Mouse (Mus musculus) hindbrain, embryonic 16.5 days (tissue): ENCODE measurements around the gene Kti12. TPM values are rescaled to one million over a fixed set of nuclear protein-coding genes. Genes with fewer than 3 reads are reported as not detected.

Experiments
- ATAC-seq: fragments of 200-750 bp; cut with Nextera tagmentation; 2 replicates; pipeline ENCODE4 v1.8.0; 2017; ENCODE audit warnings: moderate TSS enrichment, moderate library complexity
- H3K27ac ChIP-seq: fragments of 300-500 bp; sonication (generic); 2 replicates; pipeline ENCODE4 v1.5.1; 2014; ENCODE audit warnings: low read depth, mild to moderate bottlenecking, control low read depth, low read length, moderate library complexity
- H3K27me3 ChIP-seq: fragments of 300-500 bp; sonication (generic); replicated peaks from 2 replicates; pipeline ENCODE4 v1.6.1; 2014; ENCODE audit warnings: low read length; ENCODE audit not compliant: control insufficient read depth, insufficient read depth
- H3K36me3 ChIP-seq: fragments of 300-500 bp; sonication (generic); 2 replicates; pipeline ENCODE4 v1.6.1; 2014; ENCODE audit warnings: mild to moderate bottlenecking, low read length, moderate library complexity, mixed read lengths; ENCODE audit not compliant: control insufficient read depth, insufficient read depth
- H3K4me1 ChIP-seq: fragments of 300-500 bp; sonication (generic); 2 replicates; pipeline ENCODE4 v1.6.1; 2014; ENCODE audit warnings: low read depth, low read length; ENCODE audit not compliant: control insufficient read depth, insufficient read depth
- H3K4me2 ChIP-seq: fragments of 300-500 bp; sonication (generic); 2 replicates; pipeline ENCODE4 v1.6.1; 2014; ENCODE audit warnings: mild to moderate bottlenecking, low read length, control low read depth, moderate library complexity
- H3K4me3 ChIP-seq: fragments of 300-500 bp; sonication (generic); 2 replicates; pipeline ENCODE4 v1.5.1; 2014; ENCODE audit warnings: mild to moderate bottlenecking, low read length, control low read depth, moderate library complexity
- H3K9ac ChIP-seq: fragments of 300-500 bp; sonication (generic); 2 replicates; pipeline ENCODE4 v1.6.1; 2014; ENCODE audit warnings: low read depth, mild to moderate bottlenecking, control low read depth, low read length, moderate library complexity
- H3K9me3 ChIP-seq: fragments of 300-500 bp; sonication (generic); 2 replicates; pipeline ENCODE4 v1.6.1; 2014; ENCODE audit warnings: mild to moderate bottlenecking, low read length, moderate library complexity; ENCODE audit not compliant: control insufficient read depth
- WGBS: fragments of 180-500 bp; shearing (Covaris S2); extraction: QIAGEN DNeasy Blood & Tissue Kit; methylation state at CpG from one replicate; pipeline ENCODE4 v1.1.7; 2014; 5-methylcytosine and 5-hydroxymethylcytosine counted together
- polyA plus RNA-seq: library from polyadenylated mRNA; unstranded; fragments of >200 nt; fragmentation: Nextera tagmentation; extraction: Ambion mirVana; gene quantifications from 2 replicates; pipeline ENCODE4 v1.2.1, GENCODE M21; 2015

Gene Kti12
- polyA plus RNA-seq, 1 experiment from 2014 or later: 27.7 TPM

DNA sequence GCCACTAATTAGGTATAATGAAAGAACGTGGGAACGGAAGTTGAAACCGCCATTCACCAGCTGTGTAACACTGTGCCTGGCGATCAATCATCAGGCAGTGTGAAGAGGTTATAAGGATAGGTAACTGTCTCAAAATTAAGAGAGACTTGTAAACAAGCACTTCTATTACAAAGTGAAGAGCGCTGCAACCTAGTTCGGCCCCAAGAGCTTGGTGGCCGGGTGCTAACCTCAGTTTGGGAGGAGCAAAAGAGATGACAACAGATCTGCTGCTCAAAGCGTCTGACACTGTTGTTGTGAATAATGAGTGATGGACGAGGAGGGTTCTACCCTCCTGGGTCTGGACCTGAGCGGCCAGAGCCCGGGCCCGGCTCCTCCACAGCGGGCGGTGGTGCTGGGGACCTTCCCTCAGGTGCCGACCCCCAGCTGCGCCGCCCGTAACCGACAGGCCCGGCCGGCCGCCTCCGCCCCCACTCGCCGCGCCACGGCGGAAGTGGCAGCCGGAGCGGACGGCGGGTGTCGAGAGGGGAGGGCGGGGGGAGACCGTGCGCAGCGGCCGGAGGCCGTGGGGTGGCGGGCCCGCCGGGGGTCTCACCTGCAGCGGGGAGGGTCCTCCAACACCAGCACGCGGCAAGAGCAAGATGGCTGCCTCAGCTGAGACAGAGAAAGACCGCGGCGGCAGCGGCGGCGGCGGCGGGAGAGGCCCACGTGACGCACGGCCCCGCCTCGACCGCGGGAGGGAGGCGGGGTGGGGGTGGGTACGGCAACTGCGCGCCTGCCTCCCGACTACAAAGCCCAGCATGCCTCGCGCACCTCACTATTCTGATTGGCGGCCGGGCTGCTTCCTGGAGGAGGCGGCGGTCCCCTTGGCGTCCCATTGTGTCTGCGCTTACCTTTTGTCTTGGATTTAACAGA, 14.4 kb upstream of the Kti12 start, which contains the start of gene Btf3l4:
TSS of gene Btf3l4 (minus strand) at position 699 of the 912 bp plus-strand sequence.
- under 1% methylated on average over 64 of the region's 73 CpGs for WGBS
- H3K27ac ChIP-seq: peak within 1 kb of the TSS; percentile 99
- H3K36me3 ChIP-seq: no peaks in the 10 kb centered on the region; the same call in 1 of the 2 replicates
- peak; percentile 94 for ATAC-seq
- peak within 1 kb of the TSS; percentile 87 for H3K4me2 ChIP-seq
- peak within 1 kb of the TSS; percentile 99 for H3K9ac ChIP-seq
- H3K27me3 ChIP-seq: no peaks in the 10 kb centered on the region
- peak within 1 kb of the TSS; percentile 91 for H3K4me3 ChIP-seq
- no peaks in the 10 kb centered on the region for H3K9me3 ChIP-seq
- H3K4me1 ChIP-seq: peaks cover 25% of the 10 kb centered on the region

DNA sequence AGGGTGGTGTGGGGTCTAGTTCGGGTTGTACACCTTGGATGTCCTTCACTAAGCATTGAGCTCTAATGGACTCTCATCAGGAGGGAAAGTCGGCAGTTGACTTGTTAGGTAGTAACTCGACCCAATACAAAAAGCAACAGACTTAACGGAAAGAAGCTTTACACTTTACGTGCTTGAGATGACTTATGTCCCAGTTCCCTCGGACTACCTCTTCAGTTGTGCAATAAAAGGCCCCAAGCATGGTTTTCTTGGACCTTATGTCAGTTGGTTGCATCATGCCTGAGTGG, 13.8 kb upstream of the Kti12 start:
- WGBS: 1% methylated on average over 6 of the region's 6 CpGs
- Histone ChIP-seq H3K4me1 (peaks cover 25% of the 10 kb centered on the region), H3K27me3 (no peaks in the 10 kb centered on the region), H3K4me2 (peak overlapping the region; percentile 87), H3K9me3 (no peaks in the 10 kb centered on the region), H3K36me3 (no peaks in the 10 kb centered on the region; the same call in 1 of the 2 replicates), H3K27ac (peak overlapping the region; percentile 99), H3K9ac (peak overlapping the region; percentile 76), H3K4me3 (peak overlapping the region; percentile 91)
- ATAC-seq: no peak

DNA sequence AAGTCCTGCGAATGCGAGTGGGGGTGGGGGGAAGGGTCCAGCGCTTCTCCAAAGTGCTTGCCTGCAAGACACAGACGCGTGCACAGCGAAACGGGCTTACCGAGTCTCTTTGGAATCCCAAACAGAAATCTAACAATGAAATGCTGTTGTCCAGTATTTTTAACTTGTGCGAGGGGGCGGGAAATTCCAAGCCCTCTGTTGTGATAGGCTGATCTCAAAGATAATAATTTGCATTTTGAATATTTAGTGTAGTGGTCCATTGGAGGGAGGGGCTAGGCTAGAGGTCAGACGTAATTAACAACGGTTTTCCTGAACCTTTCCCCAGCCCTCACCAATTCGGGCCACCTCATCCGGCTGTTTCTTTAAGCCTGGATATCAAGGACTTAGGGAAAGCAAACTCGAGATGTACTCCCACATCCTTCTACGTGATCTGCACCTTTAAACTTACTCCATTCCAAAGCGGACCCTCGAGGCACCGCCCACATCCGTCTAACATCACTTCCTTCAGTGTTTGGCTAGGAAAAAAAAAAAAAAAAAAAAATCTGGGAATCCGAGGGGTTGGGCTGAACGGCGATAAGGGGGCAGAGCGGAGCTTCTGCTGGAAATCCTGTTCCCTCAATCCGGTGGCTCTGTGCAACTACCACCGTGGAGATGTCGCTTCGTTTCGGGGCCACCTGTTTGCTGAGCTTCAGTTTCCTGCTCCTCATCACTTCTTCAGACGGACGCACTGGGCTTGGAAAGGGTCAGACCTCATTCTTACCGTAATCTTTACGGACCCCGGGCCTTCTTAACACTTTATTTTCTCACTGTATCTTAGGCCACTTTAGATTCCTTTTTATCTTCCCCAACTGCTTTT, 13.2 kb upstream of the Kti12 start, which contains the start of gene Txndc12:
TSS of gene Txndc12 (plus strand) at position 487 of the 856 bp plus-strand sequence.
- H3K36me3 ChIP-seq: no peaks in the 10 kb centered on the region
- WGBS: under 1% methylated on average over 34 of the region's 34 CpGs
- peak within 1 kb of the TSS; percentile 99 for H3K9ac ChIP-seq
- H3K4me2 ChIP-seq: peak within 1 kb of the TSS; percentile 87
- ATAC-seq: peak; percentile 83
- no peaks in the 10 kb centered on the region for H3K27me3 ChIP-seq
- peaks cover 25% of the 10 kb centered on the region for H3K4me1 ChIP-seq
- H3K9me3 ChIP-seq: no peaks in the 10 kb centered on the region
- peak within 1 kb of the TSS; percentile 99 for H3K27ac ChIP-seq
- peak within 1 kb of the TSS; percentile 91 for H3K4me3 ChIP-seq

DNA sequence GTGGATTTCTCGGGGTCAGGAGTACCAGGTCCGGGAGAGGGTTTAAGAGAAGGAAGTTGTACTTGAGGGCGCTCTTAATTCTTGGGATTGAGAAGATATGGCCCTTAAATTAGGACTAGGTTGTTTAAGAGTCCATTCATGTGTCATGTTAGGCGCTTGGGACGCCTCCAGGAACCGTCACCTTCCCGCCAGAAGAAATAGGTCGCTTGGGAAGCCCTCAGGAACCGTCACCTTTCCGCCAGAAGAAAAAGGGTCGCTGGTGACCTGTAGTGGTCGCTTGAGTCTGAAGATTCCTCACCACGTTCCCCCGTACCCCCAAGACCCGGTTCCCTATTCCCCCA, 12.6 kb upstream of the Kti12 start:
- Histone ChIP-seq H3K9ac (peak overlapping the region; percentile 76), H3K27me3 (no peaks in the 10 kb centered on the region), H3K4me1 (peaks cover 25% of the 10 kb centered on the region), H3K9me3 (no peaks in the 10 kb centered on the region), H3K4me2 (peak overlapping the region; percentile 87), H3K36me3 (no peaks in the 10 kb centered on the region), H3K4me3 (peak overlapping the region; percentile 91), H3K27ac (peak overlapping the region; percentile 99)
- ATAC-seq: no peak
- under 1% methylated on average over 15 of the region's 15 CpGs for WGBS

DNA sequence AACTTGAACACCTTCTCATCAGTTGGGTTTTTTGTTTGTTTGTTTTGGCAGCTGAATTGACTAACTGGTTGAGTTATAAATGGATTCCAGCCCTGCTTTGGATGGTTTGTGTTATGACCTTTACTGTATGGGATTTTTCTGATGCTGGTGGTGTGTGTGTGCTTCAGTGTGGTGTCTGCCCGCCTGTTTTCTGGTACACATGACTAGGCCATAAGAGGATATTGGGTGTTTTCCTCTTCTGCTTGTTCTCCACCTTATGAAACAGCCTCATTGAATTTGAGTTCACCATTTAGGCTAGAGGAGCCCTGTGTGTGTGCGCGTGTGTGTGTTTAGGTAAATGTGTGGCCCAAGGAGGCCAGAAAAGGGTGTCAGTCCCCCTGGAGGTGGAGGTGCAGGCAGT, 12.1 kb upstream of the Kti12 start:
- Histone ChIP-seq H3K4me3 (peak overlapping the region; percentile 91), H3K9ac (peak overlapping the region; percentile 76), H3K27me3 (no peaks in the 10 kb centered on the region), H3K27ac (peak overlapping the region; percentile 99; the same call in 1 of the 2 replicates), H3K4me1 (peaks cover 25% of the 10 kb centered on the region), H3K4me2 (peak overlapping the region; percentile 87), H3K36me3 (no peaks in the 10 kb centered on the region), H3K9me3 (no peaks in the 10 kb centered on the region)
- ATAC-seq: no peak
- 67% methylated on average over 3 of the region's 3 CpGs for WGBS

DNA sequence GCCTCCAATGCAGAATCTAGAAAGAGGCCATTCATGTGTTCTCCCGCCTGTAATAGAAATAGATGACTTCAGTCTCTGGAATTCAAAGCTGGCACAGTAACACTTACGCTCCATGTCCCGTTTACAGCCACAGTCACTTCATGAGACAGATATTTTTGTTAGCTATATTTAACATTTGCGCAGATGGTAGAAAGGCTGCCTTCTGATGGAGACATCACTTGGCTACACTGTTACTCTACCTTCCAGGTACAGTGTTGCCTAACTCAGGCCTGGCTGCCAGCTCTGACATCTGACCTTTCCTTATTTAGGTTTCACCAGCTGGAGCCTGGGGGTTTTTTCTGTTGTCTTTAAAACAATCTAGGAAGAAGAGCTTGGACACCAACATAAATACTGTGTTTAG, 9.6 kb upstream of the Kti12 start:
- H3K4me1 ChIP-seq: peaks cover 11% of the 10 kb centered on the region
- no peak for ATAC-seq
- H3K9ac ChIP-seq: no peak overlapping the region
- 79% methylated on average over 4 of the region's 4 CpGs for WGBS
- no peak overlapping the region for H3K4me3 ChIP-seq
- H3K36me3 ChIP-seq: no peaks in the 10 kb centered on the region
- H3K9me3 ChIP-seq: no peaks in the 10 kb centered on the region
- H3K4me2 ChIP-seq: no peak overlapping the region
- no peak overlapping the region for H3K27ac ChIP-seq
- H3K27me3 ChIP-seq: no peaks in the 10 kb centered on the region

DNA sequence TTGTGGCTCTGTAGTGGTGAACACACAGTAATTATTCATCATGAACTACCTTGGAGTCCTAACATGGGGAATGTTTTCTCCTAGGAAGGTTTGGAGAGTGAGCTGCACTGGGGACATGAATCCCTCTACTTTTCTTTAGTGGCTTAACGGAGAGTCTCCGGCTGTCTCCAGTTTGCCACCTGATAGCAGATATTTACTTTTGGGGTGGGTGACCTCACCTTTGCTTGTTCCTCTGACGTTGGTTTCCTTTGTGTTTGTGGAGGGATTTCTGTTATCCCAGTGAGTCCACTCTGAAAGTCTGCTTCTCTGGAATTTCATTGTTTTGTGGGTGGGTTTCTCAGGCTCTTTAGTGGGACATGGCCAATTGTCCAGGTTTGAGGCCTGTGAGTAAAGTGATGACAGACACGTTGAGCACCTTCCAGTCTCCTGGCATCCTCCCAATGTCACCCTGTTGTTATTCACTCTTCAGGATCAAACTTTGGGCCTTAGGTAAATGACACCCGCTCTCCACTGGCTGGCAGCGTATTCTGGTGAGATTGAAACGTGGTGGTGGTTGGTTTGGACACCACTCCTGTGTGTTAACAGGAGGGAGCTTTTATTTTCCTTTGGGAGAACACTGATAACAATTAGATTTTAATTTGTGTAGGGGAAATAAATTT, 5.5 kb upstream of the Kti12 start:
- ATAC-seq: no peak
- no peaks in the 10 kb centered on the region for H3K36me3 ChIP-seq
- 88% methylated on average over 7 of the region's 7 CpGs for WGBS
- H3K9me3 ChIP-seq: no peaks in the 10 kb centered on the region
- peaks cover 2% of the 10 kb centered on the region for H3K4me1 ChIP-seq
- no peak overlapping the region for H3K4me3 ChIP-seq
- H3K27ac ChIP-seq: no peak overlapping the region
- no peaks in the 10 kb centered on the region for H3K27me3 ChIP-seq
- H3K9ac ChIP-seq: no peak overlapping the region
- H3K4me2 ChIP-seq: no peak overlapping the region

DNA sequence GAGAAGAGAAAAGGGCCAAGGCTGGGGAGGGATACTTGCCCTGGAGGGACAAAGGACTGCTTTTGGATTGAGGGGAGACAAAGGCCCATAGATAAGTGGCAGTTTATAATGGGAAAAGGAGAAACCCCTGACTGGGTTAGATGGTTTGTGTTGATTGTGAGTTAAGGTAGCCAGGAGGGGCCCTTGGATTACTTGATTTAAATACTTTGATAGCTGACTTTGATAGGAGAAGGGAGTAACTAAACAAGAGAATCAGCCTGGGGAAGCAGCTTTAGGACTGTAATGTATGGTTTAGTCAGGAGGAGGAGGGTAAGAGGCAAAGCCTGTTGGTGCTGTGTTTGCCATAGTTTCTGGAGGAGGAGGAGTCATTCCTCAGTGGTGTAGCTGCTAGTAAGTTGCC, 4.2 kb upstream of the Kti12 start:
- no peak for ATAC-seq
- Histone ChIP-seq H3K4me1 (peaks cover 3% of the 10 kb centered on the region), H3K36me3 (no peaks in the 10 kb centered on the region), H3K9me3 (no peaks in the 10 kb centered on the region), H3K27me3 (no peaks in the 10 kb centered on the region), H3K27ac (no peak overlapping the region), H3K9ac (no peak overlapping the region), H3K4me2 (no peak overlapping the region), H3K4me3 (no peak overlapping the region)
